Mouse (Mus musculus) liver, embryonic 16.5 days (tissue): Measurements from ENCODE around the gene Dennd6b. TPM values are rescaled to one million over a fixed set of nuclear protein-coding genes. Genes with fewer than 3 reads are reported as not detected.

Experiments
- ATAC-seq: fragments of 200-750 bp; cut with Nextera tagmentation; 2 replicates; pipeline ENCODE4 v1.8.0; 2017; ENCODE audit warnings: low read depth, mild to moderate bottlenecking, moderate number of reproducible peaks, moderate library complexity
- H3K27ac ChIP-seq: fragments of 300-500 bp; sonication (generic); 2 replicates; pipeline ENCODE4 v1.5.1; 2014; ENCODE audit warnings: mild to moderate bottlenecking, low read length
- H3K27me3 ChIP-seq: fragments of 300-500 bp; sonication (generic); 2 replicates; pipeline ENCODE4 v1.6.1; 2014; ENCODE audit warnings: low read depth, low read length, mixed read lengths; ENCODE audit not compliant: control insufficient read depth, insufficient read depth
- H3K36me3 ChIP-seq: fragments of 300-500 bp; sonication (generic); 2 replicates; pipeline ENCODE4 v1.6.1; 2014; ENCODE audit warnings: mild to moderate bottlenecking; ENCODE audit not compliant: control insufficient read depth, insufficient read depth
- H3K4me1 ChIP-seq: fragments of 300-500 bp; sonication (generic); 2 replicates; pipeline ENCODE4 v1.6.1; 2014; ENCODE audit warnings: low read depth, low read length, mixed read lengths; ENCODE audit not compliant: control insufficient read depth
- H3K4me2 ChIP-seq: fragments of 300-500 bp; sonication (generic); 2 replicates; pipeline ENCODE4 v1.6.1; 2014; ENCODE audit warnings: low read depth, low read length, mixed read lengths
- H3K4me3 ChIP-seq: fragments of 300-500 bp; sonication (generic); 2 replicates; pipeline ENCODE4 v1.5.1; 2014; ENCODE audit warnings: low read depth, mild to moderate bottlenecking, low read length
- H3K9ac ChIP-seq: fragments of 300-500 bp; sonication (generic); 2 replicates; pipeline ENCODE4 v1.6.1; 2014; ENCODE audit warnings: low read depth, low read length
- H3K9me3 ChIP-seq: fragments of 300-500 bp; sonication (generic); replicated peaks from 2 replicates; pipeline ENCODE4 v1.6.1; 2016; ENCODE audit warnings: low read length; ENCODE audit not compliant: control insufficient read depth
- WGBS: fragments of 180-500 bp; shearing (Covaris S2); extraction: QIAGEN DNeasy Blood & Tissue Kit; methylation state at CpG from one replicate; pipeline ENCODE4 v1.1.7; 2014; ENCODE audit not compliant: insufficient replicate concordance; 5-methylcytosine and 5-hydroxymethylcytosine counted together
- polyA plus RNA-seq: library from polyadenylated mRNA; unstranded; fragments of >200 nt; fragmentation: Nextera tagmentation; extraction: Ambion mirVana; gene quantifications from 2 replicates; pipeline ENCODE4 v1.2.1, GENCODE M21; 2015

Dennd6b gene
- polyA plus RNA-seq = 2.7 and 3.8 TPM in 2 replicates

GRCm38 (mm10) chr15:89196313-89196706, at the start of gene Dennd6b:
Gene Dennd6b (minus strand): TSS chr15:89196496.
- H3K36me3 ChIP-seq = no peaks in the 10 kb centered on the region
- no peaks in the 10 kb centered on the region for H3K9me3 ChIP-seq
- ATAC-seq = peak; percentile 98
- H3K9ac ChIP-seq = peak within 1 kb of the TSS; percentile 99
- WGBS = 0% methylated on average over 38 of the region's 38 CpGs
- peak within 1 kb of the TSS; percentile 99 for H3K27ac ChIP-seq
- no peaks in the 10 kb centered on the region for H3K27me3 ChIP-seq
- peak within 1 kb of the TSS; percentile 89 for H3K4me2 ChIP-seq
- peak within 1 kb of the TSS; percentile 94 for H3K4me3 ChIP-seq
- H3K4me1 ChIP-seq = peaks cover 17% of the 10 kb centered on the region

GRCm38 (mm10) chr15:89241025-89241424, 44.7 kb upstream of the Dennd6b start:
- H3K27ac ChIP-seq = no peak overlapping the region
- no peak overlapping the region for H3K4me2 ChIP-seq
- H3K27me3 ChIP-seq = no peaks in the 10 kb centered on the region
- no peaks in the 10 kb centered on the region for H3K9me3 ChIP-seq
- H3K36me3 ChIP-seq = peaks cover 4% of the 10 kb centered on the region; the same call in 1 of the 2 replicates
- 66% methylated on average over 2 of the region's 2 CpGs for WGBS
- no peak overlapping the region for H3K9ac ChIP-seq
- peaks cover 8% of the 10 kb centered on the region for H3K4me1 ChIP-seq
- no peak for ATAC-seq
- H3K4me3 ChIP-seq = no peak overlapping the region

DNA sequence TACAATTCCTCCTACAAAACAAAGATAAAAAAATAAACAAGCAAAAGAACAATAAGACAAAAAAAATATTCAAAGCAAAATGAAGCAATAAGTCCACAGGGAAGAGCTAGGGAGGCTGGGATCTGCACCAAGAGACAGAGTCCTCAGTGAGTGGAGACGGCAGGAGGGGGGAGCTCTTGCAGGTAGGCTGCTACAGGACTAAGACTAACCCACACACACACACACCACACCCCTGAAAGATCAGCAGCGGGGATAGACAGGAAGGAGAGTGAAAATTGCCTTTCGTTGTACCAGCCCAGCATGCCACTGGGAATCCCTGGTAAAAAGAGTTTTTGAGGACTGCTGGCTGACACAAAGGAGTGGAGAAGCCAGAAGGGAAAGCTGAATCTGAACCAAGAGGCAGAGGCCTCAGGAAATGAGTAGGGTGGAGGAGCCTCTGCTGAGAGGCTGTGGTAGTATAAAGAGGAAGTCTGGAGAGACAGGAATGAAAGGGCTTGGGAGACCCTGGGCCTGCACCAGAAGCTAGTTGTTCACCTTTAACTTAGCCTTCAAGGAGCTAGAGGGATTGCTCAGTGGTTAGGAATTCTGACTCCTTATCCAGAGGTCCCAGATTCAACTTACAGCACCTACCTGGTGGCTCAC, 43.6 kb upstream of the Dennd6b start:
- peaks cover 4% of the 10 kb centered on the region; the same call in 1 of the 2 replicates for H3K36me3 ChIP-seq
- peaks cover 8% of the 10 kb centered on the region for H3K4me1 ChIP-seq
- ATAC-seq = peak; percentile 30; the same call in 1 of the 2 replicates
- no peak overlapping the region for H3K4me3 ChIP-seq
- H3K27ac ChIP-seq = no peak overlapping the region
- no peaks in the 10 kb centered on the region for H3K9me3 ChIP-seq
- no peaks in the 10 kb centered on the region for H3K27me3 ChIP-seq
- no peak overlapping the region for H3K9ac ChIP-seq
- WGBS = 15% methylated on average over 3 of the region's 3 CpGs
- H3K4me2 ChIP-seq = 0 out of 2 replicates have a peak overlapping the region, but pooled peaks have one; percentile 1

DNA sequence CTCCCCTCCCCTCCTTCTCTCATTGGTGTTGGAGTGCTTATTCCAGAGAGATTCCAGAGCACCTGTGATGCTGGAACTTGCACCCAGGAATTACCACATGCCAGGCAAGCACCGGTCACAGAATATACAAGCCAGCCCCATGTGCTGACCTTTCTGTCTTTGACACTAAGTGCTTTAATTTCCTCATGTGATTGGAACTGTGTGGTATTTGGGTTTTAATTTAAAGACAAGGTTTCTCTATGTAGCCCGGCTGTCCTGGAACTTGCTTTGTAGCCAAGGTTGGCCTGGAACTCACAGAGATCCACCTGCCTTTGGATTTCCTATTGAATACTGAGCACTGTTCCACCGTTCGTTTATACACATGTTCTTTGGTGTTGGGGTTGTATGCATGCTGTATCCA, 37.8 kb upstream of the Dennd6b start:
- Histone ChIP-seq H3K9ac (no peak overlapping the region), H3K27me3 (no peaks in the 10 kb centered on the region), H3K4me1 (peaks cover 1% of the 10 kb centered on the region), H3K4me2 (no peak overlapping the region), H3K36me3 (no peaks in the 10 kb centered on the region; the same call in 1 of the 2 replicates), H3K9me3 (no peaks in the 10 kb centered on the region), H3K27ac (no peak overlapping the region), H3K4me3 (no peak overlapping the region)
- WGBS = 81% methylated on average over 4 of the region's 4 CpGs
- no peak for ATAC-seq

DNA sequence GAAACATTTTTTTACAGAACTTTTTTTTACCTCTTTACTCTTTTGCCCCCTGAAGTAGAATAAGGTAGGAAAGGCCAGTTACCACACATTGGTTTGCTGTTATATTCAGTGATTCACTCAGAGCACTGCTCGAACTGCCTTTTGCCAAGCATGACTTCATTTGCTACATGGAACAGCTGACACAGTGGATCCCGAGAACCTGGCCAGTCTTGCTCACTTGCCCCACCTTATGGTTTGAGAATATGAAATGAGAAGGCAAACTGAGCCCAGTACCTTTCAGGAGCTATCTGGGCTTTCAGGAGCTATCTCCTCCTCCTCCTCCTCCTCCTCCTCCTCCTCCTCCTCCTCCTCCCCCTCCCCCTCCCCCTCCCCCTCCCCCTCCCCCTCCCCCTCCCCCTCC, 37.3 kb upstream of the Dennd6b start:
- no peaks in the 10 kb centered on the region for H3K4me1 ChIP-seq
- H3K4me2 ChIP-seq = no peak overlapping the region
- no peaks in the 10 kb centered on the region for H3K27me3 ChIP-seq
- no peaks in the 10 kb centered on the region for H3K9me3 ChIP-seq
- no peak for ATAC-seq
- WGBS = 26% methylated on average over 2 of the region's 2 CpGs
- H3K27ac ChIP-seq = no peak overlapping the region
- no peak overlapping the region for H3K9ac ChIP-seq
- no peak overlapping the region for H3K4me3 ChIP-seq
- no peaks in the 10 kb centered on the region; the same call in 1 of the 2 replicates for H3K36me3 ChIP-seq

GRCm38 (mm10) chr15:89215611-89216233, 19.4 kb upstream of the Dennd6b start:
- Histone ChIP-seq H3K9me3 (no peaks in the 10 kb centered on the region), H3K9ac (peak overlapping the region; percentile 19), H3K4me2 (peak overlapping the region; percentile 71), H3K4me3 (peak overlapping the region; percentile 37), H3K27me3 (no peaks in the 10 kb centered on the region), H3K36me3 (peaks cover 8% of the 10 kb centered on the region; the same call in 1 of the 2 replicates), H3K27ac (peak overlapping the region; percentile 87), H3K4me1 (peaks cover 38% of the 10 kb centered on the region)
- peak; percentile 66 for ATAC-seq
- 24% methylated on average over 2 of the region's 2 CpGs for WGBS

GRCm38 (mm10) chr15:89214953-89215352, 18.7 kb upstream of the Dennd6b start:
- Histone ChIP-seq H3K4me2 (peak overlapping the region; percentile 71), H3K4me1 (peaks cover 42% of the 10 kb centered on the region), H3K9ac (no peak overlapping the region), H3K4me3 (peak overlapping the region; percentile 37; the same call in 1 of the 2 replicates), H3K36me3 (peaks cover 8% of the 10 kb centered on the region; the same call in 1 of the 2 replicates), H3K27ac (peak overlapping the region; percentile 87), H3K27me3 (no peaks in the 10 kb centered on the region), H3K9me3 (no peaks in the 10 kb centered on the region)
- no peak for ATAC-seq
- WGBS = 80% methylated on average over 3 of the region's 3 CpGs

GRCm38 (mm10) chr15:89213517-89213916, 17.2 kb upstream of the Dennd6b start:
- H3K9me3 ChIP-seq = no peaks in the 10 kb centered on the region
- peak overlapping the region; percentile 98 for H3K4me3 ChIP-seq
- no peak for ATAC-seq
- H3K4me2 ChIP-seq = peak overlapping the region; percentile 71
- WGBS = 37% methylated on average over 3 of the region's 3 CpGs
- H3K27ac ChIP-seq = peak overlapping the region; percentile 95
- peak overlapping the region; percentile 44; the same call in 1 of the 2 replicates for H3K9ac ChIP-seq
- peaks cover 8% of the 10 kb centered on the region; the same call in 1 of the 2 replicates for H3K36me3 ChIP-seq
- peaks cover 42% of the 10 kb centered on the region for H3K4me1 ChIP-seq
- no peaks in the 10 kb centered on the region for H3K27me3 ChIP-seq

GRCm38 (mm10) chr15:89212495-89212894, 16.2 kb upstream of the Dennd6b start:
- ATAC-seq = no peak
- Histone ChIP-seq H3K4me2 (peak overlapping the region; percentile 71), H3K36me3 (peaks cover 8% of the 10 kb centered on the region; the same call in 1 of the 2 replicates), H3K4me1 (peaks cover 42% of the 10 kb centered on the region), H3K27me3 (no peaks in the 10 kb centered on the region), H3K9me3 (no peaks in the 10 kb centered on the region), H3K27ac (peak overlapping the region; percentile 95), H3K4me3 (peak overlapping the region; percentile 98), H3K9ac (peak overlapping the region; percentile 100)
- 50% methylated on average over 6 of the region's 6 CpGs for WGBS
